Mouse (Mus musculus) liver, adult 2 months (tissue): Measurements from ENCODE around the gene Tmem221.

Source experiments
- CTCF ChIP-seq: fragments of 200-500 bp; IDR thresholded peaks from 2 replicates; pipeline ENCODE4 v1.5.1; 2011; ENCODE audit warnings: low read depth, low read length, control low read depth
- POLR2A ChIP-seq: fragments of 200-500 bp; IDR thresholded peaks from 2 replicates; pipeline ENCODE4 v1.6.1; 2011; ENCODE audit warnings: low read length, control low read depth; ENCODE audit not compliant: insufficient read depth; ENCODE audit errors: extremely low read depth

DNA sequence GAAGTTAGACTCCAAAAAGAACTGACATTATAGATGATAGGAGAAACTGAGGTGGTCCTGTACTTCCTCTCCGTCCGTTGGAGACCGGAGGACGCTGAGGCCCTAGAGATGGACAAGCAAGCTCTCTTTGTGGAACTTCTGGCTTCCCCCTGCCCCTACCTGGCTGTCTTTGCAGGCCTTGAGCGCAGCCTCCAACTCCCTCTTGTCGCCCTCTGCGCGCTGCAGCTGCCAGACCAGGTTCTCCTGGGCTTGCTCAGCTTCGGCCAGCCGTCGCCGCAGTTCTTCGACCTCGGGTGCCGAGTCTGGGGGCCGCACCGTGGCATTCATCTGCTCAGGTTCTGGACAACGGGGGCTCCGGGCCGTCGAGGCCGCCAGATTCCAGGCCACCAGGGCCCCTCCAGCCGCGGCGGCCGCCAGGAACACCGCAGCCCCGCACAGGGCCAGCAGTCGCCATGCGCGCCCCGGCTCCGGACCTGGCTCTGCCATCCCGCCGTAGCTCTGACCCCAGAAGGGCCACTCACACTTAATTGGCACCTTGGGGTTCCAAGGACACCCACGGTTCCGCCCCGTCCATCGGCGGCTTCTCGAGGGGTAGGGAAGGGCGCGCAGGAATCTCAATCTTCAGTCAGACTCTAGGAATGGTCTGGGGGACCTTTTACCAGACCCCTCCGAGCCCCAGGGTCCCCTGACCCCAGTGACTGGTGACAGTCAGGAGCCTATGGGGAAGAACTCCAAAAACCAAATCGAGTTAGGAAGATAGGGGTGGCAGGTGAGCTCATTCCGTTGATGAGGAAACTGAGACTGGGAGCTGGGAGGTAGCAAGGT lies 33.2 kb downstream of the Tmem221 start, which contains the start of gene Ccdc194:
- TF ChIP-seq POLR2A (no peak), CTCF (no peak)
